Mouse (Mus musculus): ENCODE measurements around the gene Bag3. TPM values are rescaled to one million over a fixed set of nuclear protein-coding genes. Genes with fewer than 3 reads are reported as not detected.
"Not testable (repeated sequence)": the region's sequence is repeated elsewhere in the genome, so short reads cannot be mapped to it uniquely, and the experiment has no call there.

The Bag3 gene
- polyA plus RNA-seq, 1 experiment from 2014 or later: 12.5 TPM

- DNase-seq (ENCODE audit: low spot score): no peak
- Histone ChIP-seq H3K4me1 (replicated peaks; ENCODE audit: control insufficient read depth, insufficient read depth, low read length) (no peaks in the 10 kb centered on the region; the same call in 1 of the 2 replicates), H3K4me2 (no peak overlapping the region), H3K27me3 (replicated peaks; ENCODE audit: control insufficient read depth, insufficient read depth, low read length) (no peaks in the 10 kb centered on the region), H3K9ac (ENCODE audit: low read depth, low read length) (no peak overlapping the region), H3K36me3 (ENCODE audit: control insufficient read depth, insufficient read depth, low read length) (no peaks in the 10 kb centered on the region), H3K4me3 (ENCODE audit: low read depth, low read length) (no peak overlapping the region), H3K9me3 (ENCODE audit: control insufficient read depth, low read length) (no peaks in the 10 kb centered on the region), H3K27ac (ENCODE audit: low read depth, low read length) (no peak overlapping the region)
- 84% methylated on average over 8 of the region's 8 CpGs for WGBS
- no peak for ATAC-seq (replicated peaks; ENCODE audit: low FRiP score)
Measured at GRCm38 (mm10) chr7:128567561-128568244, 44.3 kb downstream of the Bag3 start.

- H3K4me2 ChIP-seq; H3K9me3 ChIP-seq (ENCODE audit: control insufficient read depth, low read length); H3K4me1 ChIP-seq (replicated peaks; ENCODE audit: control insufficient read depth, insufficient read depth, low read length); H3K9ac ChIP-seq (ENCODE audit: low read depth, low read length); H3K27ac ChIP-seq (ENCODE audit: low read depth, low read length); H3K27me3 ChIP-seq (replicated peaks; ENCODE audit: control insufficient read depth, insufficient read depth, low read length); H3K4me3 ChIP-seq (ENCODE audit: low read depth, low read length); ATAC-seq (replicated peaks; ENCODE audit: low FRiP score); H3K36me3 ChIP-seq (ENCODE audit: control insufficient read depth, insufficient read depth, low read length); DNase-seq (ENCODE audit: low spot score): not testable (repeated sequence)
- WGBS: 84% methylated on average over 2 of the region's 2 CpGs
Measured at GRCm38 (mm10) chr7:128569429-128569828, 46.0 kb downstream of the Bag3 start.

- Histone ChIP-seq H3K9ac (ENCODE audit: low read depth, low read length) (no peak overlapping the region), H3K4me3 (ENCODE audit: low read depth, low read length) (no peak overlapping the region), H3K4me1 (replicated peaks; ENCODE audit: control insufficient read depth, insufficient read depth, low read length) (no peaks in the 10 kb centered on the region; the same call in 1 of the 2 replicates), H3K27ac (ENCODE audit: low read depth, low read length) (no peak overlapping the region), H3K9me3 (ENCODE audit: control insufficient read depth, low read length) (no peaks in the 10 kb centered on the region), H3K27me3 (replicated peaks; ENCODE audit: control insufficient read depth, insufficient read depth, low read length) (no peaks in the 10 kb centered on the region), H3K36me3 (ENCODE audit: control insufficient read depth, insufficient read depth, low read length) (no peaks in the 10 kb centered on the region), H3K4me2 (no peak overlapping the region)
- 71% methylated on average over 8 of the region's 8 CpGs for WGBS
- DNase-seq (ENCODE audit: low spot score) (no peak), ATAC-seq (replicated peaks; ENCODE audit: low FRiP score) (no peak)
Measured at GRCm38 (mm10) chr7:128569987-128570656, 46.7 kb downstream of the Bag3 start.

- not testable (repeated sequence) for DNase-seq (ENCODE audit: low spot score); H3K27me3 ChIP-seq (replicated peaks; ENCODE audit: control insufficient read depth, insufficient read depth, low read length); H3K4me1 ChIP-seq (replicated peaks; ENCODE audit: control insufficient read depth, insufficient read depth, low read length); H3K36me3 ChIP-seq (ENCODE audit: control insufficient read depth, insufficient read depth, low read length); H3K4me3 ChIP-seq (ENCODE audit: low read depth, low read length); H3K27ac ChIP-seq (ENCODE audit: low read depth, low read length); H3K4me2 ChIP-seq; H3K9me3 ChIP-seq (ENCODE audit: control insufficient read depth, low read length); H3K9ac ChIP-seq (ENCODE audit: low read depth, low read length); ATAC-seq (replicated peaks; ENCODE audit: low FRiP score)
- 90% methylated on average over 7 of the region's 7 CpGs for WGBS
Measured at GRCm38 (mm10) chr7:128570657-128571056, 47.2 kb downstream of the Bag3 start.

GRCm38 (mm10) chr7:128572030-128572429 is 48.6 kb downstream of the Bag3 start:
- ATAC-seq (replicated peaks; ENCODE audit: low FRiP score) (no peak), DNase-seq (ENCODE audit: low spot score) (no peak)
- no peak overlapping the region for H3K4me3 ChIP-seq (ENCODE audit: low read depth, low read length)
- H3K9me3 ChIP-seq (ENCODE audit: control insufficient read depth, low read length): no peaks in the 10 kb centered on the region
- H3K27me3 ChIP-seq (replicated peaks; ENCODE audit: control insufficient read depth, insufficient read depth, low read length): no peaks in the 10 kb centered on the region
- no peak overlapping the region for H3K9ac ChIP-seq (ENCODE audit: low read depth, low read length)
- 73% methylated on average over 4 of the region's 4 CpGs for WGBS
- H3K36me3 ChIP-seq (ENCODE audit: control insufficient read depth, insufficient read depth, low read length): no peaks in the 10 kb centered on the region
- H3K4me2 ChIP-seq: no peak overlapping the region
- no peak overlapping the region for H3K27ac ChIP-seq (ENCODE audit: low read depth, low read length)
- H3K4me1 ChIP-seq (replicated peaks; ENCODE audit: control insufficient read depth, insufficient read depth, low read length): no peaks in the 10 kb centered on the region; the same call in 1 of the 2 replicates

- Histone ChIP-seq H3K9me3 (ENCODE audit: control insufficient read depth, low read length) (no peaks in the 10 kb centered on the region), H3K27ac (ENCODE audit: low read depth, low read length) (no peak overlapping the region), H3K4me2 (no peak overlapping the region), H3K4me1 (replicated peaks; ENCODE audit: control insufficient read depth, insufficient read depth, low read length) (peaks cover 9% of the 10 kb centered on the region), H3K9ac (ENCODE audit: low read depth, low read length) (no peak overlapping the region), H3K27me3 (replicated peaks; ENCODE audit: control insufficient read depth, insufficient read depth, low read length) (no peaks in the 10 kb centered on the region), H3K4me3 (ENCODE audit: low read depth, low read length) (no peak overlapping the region), H3K36me3 (ENCODE audit: control insufficient read depth, insufficient read depth, low read length) (no peaks in the 10 kb centered on the region)
- no peak for DNase-seq (ENCODE audit: low spot score)
- no peak for ATAC-seq (replicated peaks; ENCODE audit: low FRiP score)
- 83% methylated on average over 5 of the region's 5 CpGs for WGBS
Measured at GRCm38 (mm10) chr7:128575211-128575610, 51.8 kb downstream of the Bag3 start.

- Histone ChIP-seq H3K27ac (ENCODE audit: low read depth, low read length) (no peak overlapping the region), H3K9ac (ENCODE audit: low read depth, low read length) (no peak overlapping the region), H3K4me3 (ENCODE audit: low read depth, low read length) (no peak overlapping the region), H3K27me3 (replicated peaks; ENCODE audit: control insufficient read depth, insufficient read depth, low read length) (no peaks in the 10 kb centered on the region), H3K36me3 (ENCODE audit: control insufficient read depth, insufficient read depth, low read length) (no peaks in the 10 kb centered on the region), H3K9me3 (ENCODE audit: control insufficient read depth, low read length) (no peaks in the 10 kb centered on the region), H3K4me2 (no peak overlapping the region), H3K4me1 (replicated peaks; ENCODE audit: control insufficient read depth, insufficient read depth, low read length) (peaks cover 10% of the 10 kb centered on the region)
- no peak for ATAC-seq (replicated peaks; ENCODE audit: low FRiP score)
- WGBS: 81% methylated on average over 2 of the region's 2 CpGs
- no peak for DNase-seq (ENCODE audit: low spot score)
Measured at GRCm38 (mm10) chr7:128575794-128576193, 52.4 kb downstream of the Bag3 start.

- H3K4me2 ChIP-seq: no peak overlapping the region
- DNase-seq (ENCODE audit: low spot score) (no peak), ATAC-seq (replicated peaks; ENCODE audit: low FRiP score) (no peak)
- no peak overlapping the region for H3K9ac ChIP-seq (ENCODE audit: low read depth, low read length)
- H3K36me3 ChIP-seq (ENCODE audit: control insufficient read depth, insufficient read depth, low read length): no peaks in the 10 kb centered on the region
- WGBS: 62% methylated on average over 1 of the region's 1 CpGs
- no peaks in the 10 kb centered on the region for H3K27me3 ChIP-seq (replicated peaks; ENCODE audit: control insufficient read depth, insufficient read depth, low read length)
- H3K9me3 ChIP-seq (ENCODE audit: control insufficient read depth, low read length): no peaks in the 10 kb centered on the region
- peaks cover 10% of the 10 kb centered on the region for H3K4me1 ChIP-seq (replicated peaks; ENCODE audit: control insufficient read depth, insufficient read depth, low read length)
- H3K27ac ChIP-seq (ENCODE audit: low read depth, low read length): no peak overlapping the region
- no peak overlapping the region for H3K4me3 ChIP-seq (ENCODE audit: low read depth, low read length)
Measured at GRCm38 (mm10) chr7:128577607-128578006, 54.2 kb downstream of the Bag3 start.

Data from liver, embryonic 11.5 days (tissue).